Mouse (Mus musculus): ENCODE results near the gene Gm20509. TPM values are rescaled to one million over a fixed set of nuclear protein-coding genes. Genes with fewer than 3 reads are reported as not detected.

Gene Gm20509
- polyA plus RNA-seq, 1 experiment from 2014 or later, result not detected

DNA sequence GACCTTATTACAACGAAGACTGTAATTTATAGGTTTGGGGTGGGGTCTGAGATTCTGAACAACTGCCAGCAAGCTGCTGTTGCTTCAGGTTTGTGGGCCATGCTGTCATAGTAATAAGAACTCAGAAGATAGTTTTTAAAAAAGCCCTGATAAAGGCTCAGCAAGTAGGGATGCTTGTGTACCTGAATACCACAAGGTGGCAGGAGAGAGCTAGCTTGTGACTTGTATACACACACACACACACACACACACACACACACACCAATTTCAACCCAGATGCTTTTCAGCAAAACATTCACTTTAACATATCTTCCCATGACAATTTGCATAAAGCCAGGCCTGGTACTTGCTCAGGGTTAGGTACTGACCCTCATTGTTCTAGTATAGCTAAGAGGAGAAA is 57.0 kb downstream of the Gm20509 start:
- H3K36me3 ChIP-seq (ENCODE audit: insufficient read depth, low read length), result no peaks in the 10 kb centered on the region
- 37% methylated on average over 1 of the region's 1 CpGs for WGBS
- no peak for ATAC-seq (ENCODE audit: low FRiP score, low TSS enrichment)

DNA sequence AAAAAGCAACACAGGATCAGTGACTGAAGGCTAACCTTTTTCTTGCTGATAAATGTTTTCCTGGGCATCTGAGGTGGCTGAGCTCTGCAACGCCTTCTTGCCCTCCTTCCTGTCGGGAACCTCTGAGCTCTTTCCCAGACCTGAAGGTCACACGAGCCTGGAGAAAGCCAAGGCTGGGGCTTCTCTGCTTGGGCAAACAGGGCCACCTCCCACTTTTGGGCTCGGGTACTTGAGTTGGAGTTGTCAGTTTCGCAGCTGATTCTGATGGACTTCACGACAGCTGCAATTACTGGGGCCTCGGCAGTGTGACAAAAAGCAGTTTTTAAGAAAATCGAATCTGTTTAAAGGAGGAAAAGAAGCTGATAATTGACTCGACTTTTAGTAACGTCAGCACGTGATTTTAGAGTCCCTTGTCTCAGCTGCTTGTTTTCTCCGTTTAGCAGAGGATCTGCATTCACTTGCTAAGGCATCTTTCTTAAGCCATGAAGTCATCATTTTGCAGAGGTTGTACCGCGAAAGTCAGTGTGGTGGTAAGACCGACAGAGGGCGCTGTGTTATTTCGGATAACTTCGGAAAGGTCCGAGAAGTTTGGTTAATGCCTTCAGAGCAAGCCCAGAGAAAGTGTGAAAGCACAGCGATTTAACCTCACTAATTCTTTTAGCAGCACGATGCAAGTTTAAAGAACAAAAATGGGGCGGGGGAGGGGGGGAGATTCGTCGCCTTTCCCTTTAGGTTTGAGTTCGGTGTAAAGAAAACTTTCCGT is 60.5 kb downstream of the Gm20509 start:
- peak overlapping the region; percentile 47 for H3K4me2 ChIP-seq (replicated peaks; ENCODE audit: low read depth, low read length)
- H3K4me1 ChIP-seq (ENCODE audit: insufficient read depth, low read length), result no peaks in the 10 kb centered on the region
- H3K4me3 ChIP-seq (ENCODE audit: low read length), result peak overlapping the region; percentile 23
- no peak overlapping the region for H3K27ac ChIP-seq (ENCODE audit: low read length)
- H3K27me3 ChIP-seq (ENCODE audit: insufficient read depth, low read length), result peaks cover 8% of the 10 kb centered on the region; the same call in 1 of the 2 replicates
- WGBS, result 16% methylated on average over 26 of the region's 26 CpGs
- H3K9me3 ChIP-seq (ENCODE audit: low read length), result no peaks in the 10 kb centered on the region
- ATAC-seq (ENCODE audit: low FRiP score, low TSS enrichment), result peak; percentile 76; the same call in 1 of the 2 replicates
- no peaks in the 10 kb centered on the region for H3K36me3 ChIP-seq (ENCODE audit: insufficient read depth, low read length)
- peak overlapping the region; percentile 17; the same call in 1 of the 2 replicates for H3K9ac ChIP-seq (replicated peaks; ENCODE audit: low read length)

More for the DNA sequence above, 57.0 kb downstream of the Gm20509 start:
- no peak overlapping the region for H3K9ac ChIP-seq (replicated peaks; ENCODE audit: low read length)
- no peaks in the 10 kb centered on the region for H3K9me3 ChIP-seq (ENCODE audit: low read length)
- no peak overlapping the region for H3K4me3 ChIP-seq (ENCODE audit: low read length)
- no peak overlapping the region for H3K4me2 ChIP-seq (replicated peaks; ENCODE audit: low read depth, low read length)
- H3K4me1 ChIP-seq (ENCODE audit: insufficient read depth, low read length), result no peaks in the 10 kb centered on the region
- H3K27ac ChIP-seq (ENCODE audit: low read length), result no peak overlapping the region
- peaks cover 5% of the 10 kb centered on the region; the same call in 1 of the 2 replicates for H3K27me3 ChIP-seq (ENCODE audit: insufficient read depth, low read length)

DNA sequence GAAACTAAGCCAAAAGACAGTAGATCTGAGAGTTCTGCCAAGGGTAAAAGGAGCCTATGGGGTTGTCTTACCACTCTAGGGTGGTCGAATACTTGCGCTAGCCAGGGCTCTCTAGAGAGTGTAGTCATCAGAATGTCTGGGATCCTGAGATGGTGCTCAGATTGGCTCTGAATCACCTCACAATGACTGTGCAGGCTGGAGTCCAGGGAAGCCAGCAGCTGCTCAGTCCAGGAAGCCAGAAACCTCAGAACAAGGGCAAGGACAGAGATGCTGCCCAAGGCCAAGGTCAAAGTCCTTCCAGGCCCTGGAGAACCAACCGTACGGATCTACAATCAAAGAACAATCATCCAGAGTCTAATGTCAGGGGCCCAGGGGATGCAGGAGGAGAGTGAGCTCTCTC is 63.4 kb downstream of the Gm20509 start:
- Histone ChIP-seq H3K27ac (ENCODE audit: low read length) (no peak overlapping the region), H3K4me3 (ENCODE audit: low read length) (no peak overlapping the region), H3K36me3 (ENCODE audit: insufficient read depth, low read length) (no peaks in the 10 kb centered on the region), H3K4me2 (replicated peaks; ENCODE audit: low read depth, low read length) (no peak overlapping the region), H3K4me1 (ENCODE audit: insufficient read depth, low read length) (no peaks in the 10 kb centered on the region), H3K27me3 (ENCODE audit: insufficient read depth, low read length) (peaks cover 8% of the 10 kb centered on the region; the same call in 1 of the 2 replicates), H3K9me3 (ENCODE audit: low read length) (no peaks in the 10 kb centered on the region), H3K9ac (replicated peaks; ENCODE audit: low read length) (no peak overlapping the region)
- no peak for ATAC-seq (ENCODE audit: low FRiP score, low TSS enrichment)
- WGBS, result 88% methylated on average over 4 of the region's 4 CpGs

Other genes starting within 250 kb of the Gm20509 start
- 4.3 and 5.2 TPM in 2 replicates for gene Pygo1, start 176.8 kb upstream of the Gm20509 start, polyA plus RNA-seq (2015; fragmentation: Nextera tagmentation; extraction: Ambion mirVana)
- 1.9 and 2.4 TPM in 2 replicates for gene Dyx1c1, start 143.7 kb upstream of the Gm20509 start, polyA plus RNA-seq (2015; fragmentation: Nextera tagmentation; extraction: Ambion mirVana)
- not detected in 2 replicates for gene Gm44503, start 143.6 kb upstream of the Gm20509 start, polyA plus RNA-seq (2015; fragmentation: Nextera tagmentation; extraction: Ambion mirVana)
- gene Ccpg1os, start 117.1 kb upstream of the Gm20509 start, polyA plus RNA-seq (2015; fragmentation: Nextera tagmentation; extraction: Ambion mirVana), result 19.5 and 23.7 TPM in 2 replicates
- 45.9 and 47.5 TPM in 2 replicates for gene Ccpg1, start 117.0 kb upstream of the Gm20509 start, polyA plus RNA-seq (2015; fragmentation: Nextera tagmentation; extraction: Ambion mirVana)
- 15.4 and 19.9 TPM in 2 replicates for gene Pigb, start 62.1 kb upstream of the Gm20509 start, polyA plus RNA-seq (2015; fragmentation: Nextera tagmentation; extraction: Ambion mirVana)
- 6.0 and 6.6 TPM in 2 replicates for gene Rab27a, start 57.6 kb upstream of the Gm20509 start, polyA plus RNA-seq (2015; fragmentation: Nextera tagmentation; extraction: Ambion mirVana)
- not detected in 2 replicates for gene Khdc3, start 634 bp upstream of the Gm20509 start, polyA plus RNA-seq (2015; fragmentation: Nextera tagmentation; extraction: Ambion mirVana)
- 109 and 110 TPM in 2 replicates for gene Rsl24d1, start 11.0 kb downstream of the Gm20509 start, polyA plus RNA-seq (2015; fragmentation: Nextera tagmentation; extraction: Ambion mirVana)